Mouse (Mus musculus) G1E (cell line): ENCODE results near the gene Cuedc1. TPM values are rescaled to one million over a fixed set of nuclear protein-coding genes. Genes with fewer than 3 reads are reported as not detected.
A peak's percentile ranks its signal among the peaks of the same experiment; 100 is the strongest.

ENCODE experiments used
- ATAC-seq: 2 replicates; pipeline ENCODE4 v1.8.0; 2016; ENCODE audit warnings: mild to moderate bottlenecking; ENCODE audit not compliant: insufficient number of reproducible peaks, poor library complexity, low FRiP score, severe bottlenecking; ENCODE audit errors: extremely low read depth
- DNase-seq: peaks from one replicate; pipeline ENCODE4 v3.0.0; 2012; ENCODE audit warnings: low spot score
- H3K27me3 ChIP-seq: 2 replicates; pipeline ENCODE4 v1.6.1; 2012; ENCODE audit warnings: mild to moderate bottlenecking, low read length, inconsistent platforms; ENCODE audit not compliant: insufficient read depth
- H3K36me3 ChIP-seq: replicated peaks from 2 replicates; pipeline ENCODE3; 2012; ENCODE audit warnings: mild to moderate bottlenecking, inconsistent platforms
- H3K4me1 ChIP-seq: 2 replicates; pipeline ENCODE4 v1.6.1; 2012; ENCODE audit warnings: low read depth, low read length, inconsistent platforms, mixed read lengths; ENCODE audit not compliant: insufficient read depth
- H3K4me3 ChIP-seq: 2 replicates; pipeline ENCODE4 v1.5.1; 2012; ENCODE audit warnings: low read depth, mild to moderate bottlenecking, inconsistent platforms, low read length, moderate library complexity, mixed read lengths
- H3K9me3 ChIP-seq: replicated peaks from 2 replicates; pipeline ENCODE4 v1.6.1; 2012; ENCODE audit warnings: inconsistent platforms
- CTCF ChIP-seq: IDR thresholded peaks from 2 replicates; pipeline ENCODE4 v1.5.1; 2012; ENCODE audit warnings: low read depth, low read length, inconsistent platforms, mixed read lengths
- GATA1 ChIP-seq: IDR thresholded peaks from 2 replicates; pipeline ENCODE4 v1.6.1; 2012; ENCODE audit warnings: borderline replicate concordance, low read length, inconsistent platforms, mixed read lengths
- GATA2 ChIP-seq: IDR thresholded peaks from 2 replicates; pipeline ENCODE4 v1.6.1; 2012; ENCODE audit warnings: low read depth, low read length, inconsistent platforms, borderline replicate concordance
- POLR2AphosphoS5 ChIP-seq: IDR thresholded peaks from 2 replicates; pipeline ENCODE4 v1.6.1; 2012; ENCODE audit warnings: low read depth, low read length, inconsistent platforms; ENCODE audit not compliant: insufficient replicate concordance
- TAL1 ChIP-seq: conservative IDR thresholded peaks from 2 replicates; pipeline ENCODE4 v1.6.1; 2012; ENCODE audit warnings: low read depth, low read length, inconsistent platforms, mixed read lengths
- polyA plus RNA-seq: library from polyadenylated mRNA; stranded (reverse); fragments of >175 nt; gene quantifications from 2 replicates; pipeline ENCODE4 v1.2.3, GENCODE M21; 2012
- total RNA-seq, 2 experiments: library from RNA; stranded (forward) in 1 of 2; stranded (reverse) in 1 of 2; fragments of 200-1000 nt in 1 of 2; fragments of >200 nt in 1 of 2; fragmentation: Nextera tagmentation in 1 of 2; gene quantifications; 2 replicates each; pipeline ENCODE4 v1.2.3; 2014 to 2017

The Cuedc1 gene
- total and polyA plus RNA-seq, 3 experiments: 18.9 to 36.4 (median 29.6) TPM

- DNase-seq (peak; percentile 79), ATAC-seq (peak; percentile 80)
- peaks cover 89% of the 10 kb centered on the region for H3K27me3 ChIP-seq
- peak; percentile 73 for TF ChIP-seq CTCF
- TF ChIP-seq GATA1: no peak
- H3K9me3 ChIP-seq: no peaks in the 10 kb centered on the region
- H3K4me1 ChIP-seq: peaks cover 63% of the 10 kb centered on the region
- H3K4me3 ChIP-seq: peak overlapping the region; percentile 69
- H3K36me3 ChIP-seq: no peaks in the 10 kb centered on the region
Observed at GRCm38 (mm10) chr11:88161651-88162362, 63.9 kb downstream of the Cuedc1 start.

- Histone ChIP-seq H3K36me3 (no peaks in the 10 kb centered on the region), H3K4me1 (peaks cover 56% of the 10 kb centered on the region), H3K27me3 (peaks cover 82% of the 10 kb centered on the region), H3K9me3 (no peaks in the 10 kb centered on the region), H3K4me3 (no peak overlapping the region)
- no peak for ATAC-seq
- TF ChIP-seq GATA1: no peak
- TF ChIP-seq POLR2AphosphoS5: no peak
- no peak for TF ChIP-seq TAL1
- no peak for TF ChIP-seq CTCF
- no peak for TF ChIP-seq GATA2
- no peak for DNase-seq
Observed at GRCm38 (mm10) chr11:88162740-88163139, 64.9 kb downstream of the Cuedc1 start.

- DNase-seq (no peak), ATAC-seq (no peak)
- peaks cover 76% of the 10 kb centered on the region for H3K27me3 ChIP-seq
- no peaks in the 10 kb centered on the region for H3K36me3 ChIP-seq
- no peak for TF ChIP-seq GATA1
- TF ChIP-seq GATA2: no peak
- no peak for TF ChIP-seq CTCF
- TF ChIP-seq POLR2AphosphoS5: no peak
- no peak for TF ChIP-seq TAL1
- H3K4me3 ChIP-seq: no peak overlapping the region
- peaks cover 51% of the 10 kb centered on the region for H3K4me1 ChIP-seq
- no peaks in the 10 kb centered on the region for H3K9me3 ChIP-seq
Observed at GRCm38 (mm10) chr11:88164213-88164723, 66.4 kb downstream of the Cuedc1 start.

- TF ChIP-seq CTCF (no peak), GATA2 (no peak), POLR2AphosphoS5 (no peak), GATA1 (no peak), TAL1 (no peak)
- ATAC-seq: no peak
- Histone ChIP-seq H3K36me3 (peaks cover 6% of the 10 kb centered on the region), H3K4me1 (peaks cover 46% of the 10 kb centered on the region), H3K4me3 (no peak overlapping the region), H3K9me3 (no peaks in the 10 kb centered on the region), H3K27me3 (peaks cover 76% of the 10 kb centered on the region)
- no peak for DNase-seq
Observed at GRCm38 (mm10) chr11:88164801-88165377, 67.0 kb downstream of the Cuedc1 start.

GRCm38 (mm10) chr11:88165683-88166364, 68.0 kb downstream of the Cuedc1 start:
- H3K27me3 ChIP-seq: peaks cover 71% of the 10 kb centered on the region

GRCm38 (mm10) chr11:88166471-88166870, 68.6 kb downstream of the Cuedc1 start:
- Histone ChIP-seq H3K4me3 (no peak overlapping the region), H3K9me3 (no peaks in the 10 kb centered on the region), H3K4me1 (peaks cover 33% of the 10 kb centered on the region), H3K36me3 (peaks cover 7% of the 10 kb centered on the region), H3K27me3 (peaks cover 72% of the 10 kb centered on the region)
- TF ChIP-seq GATA1: no peak
- TF ChIP-seq POLR2AphosphoS5: no peak
- TF ChIP-seq TAL1: no peak
- no peak for TF ChIP-seq CTCF
- no peak for TF ChIP-seq GATA2
- DNase-seq: no peak
- no peak for ATAC-seq

More at GRCm38 (mm10) chr11:88165683-88166364, 68.0 kb downstream of the Cuedc1 start:
- DNase-seq (no peak), ATAC-seq (no peak)
- H3K4me3 ChIP-seq: no peak overlapping the region
- no peaks in the 10 kb centered on the region for H3K9me3 ChIP-seq
- H3K4me1 ChIP-seq: peaks cover 39% of the 10 kb centered on the region
- H3K36me3 ChIP-seq: peaks cover 7% of the 10 kb centered on the region
- TF ChIP-seq GATA1 (no peak), GATA2 (no peak), CTCF (no peak), POLR2AphosphoS5 (no peak)
